Mouse (Mus musculus): ENCODE measurements around the gene Polr2c. TPM values are rescaled to one million over a fixed set of nuclear protein-coding genes. Genes with fewer than 3 reads are reported as not detected.

Polr2c gene
- polyA plus RNA-seq, 1 experiment from 2014 or later = 150 TPM

GRCm38 (mm10) chr8:94892917-94893316, 35.7 kb downstream of the Polr2c start:
- H3K4me3 ChIP-seq (ENCODE audit: low read length) = no peak overlapping the region
- ATAC-seq (ENCODE audit: low read depth) = peak; percentile 84

GRCm38 (mm10) chr8:94899262-94899661, 42.0 kb downstream of the Polr2c start:
- Histone ChIP-seq H3K4me2 (ENCODE audit: low read depth, low read length) (peak overlapping the region; percentile 60), H3K27me3 (ENCODE audit: control insufficient read depth, insufficient read depth, low read depth, low read length) (no peaks in the 10 kb centered on the region), H3K9ac (ENCODE audit: low read length) (peak overlapping the region; percentile 51), H3K36me3 (ENCODE audit: control insufficient read depth, insufficient read depth, low read length) (peaks cover 11% of the 10 kb centered on the region), H3K9me3 (ENCODE audit: control insufficient read depth, low read length) (no peaks in the 10 kb centered on the region), H3K27ac (ENCODE audit: low read length) (no peak overlapping the region), H3K4me1 (replicated peaks; ENCODE audit: control insufficient read depth, insufficient read depth, low read length) (peaks cover 23% of the 10 kb centered on the region), H3K4me3 (ENCODE audit: low read length) (peak overlapping the region; percentile 30)
- whole genome bisulfite sequencing = 10% methylated on average over 11 of the region's 11 CpGs
- ATAC-seq (ENCODE audit: low read depth) = peak; percentile 62

More at GRCm38 (mm10) chr8:94892917-94893316, 35.7 kb downstream of the Polr2c start:
- no peak overlapping the region for H3K4me2 ChIP-seq (ENCODE audit: low read depth, low read length)
- no peaks in the 10 kb centered on the region for H3K36me3 ChIP-seq (ENCODE audit: control insufficient read depth, insufficient read depth, low read length)
- no peaks in the 10 kb centered on the region for H3K4me1 ChIP-seq (replicated peaks; ENCODE audit: control insufficient read depth, insufficient read depth, low read length)
- H3K9me3 ChIP-seq (ENCODE audit: control insufficient read depth, low read length) = no peaks in the 10 kb centered on the region
- H3K9ac ChIP-seq (ENCODE audit: low read length) = no peak overlapping the region
- 13% methylated on average over 2 of the region's 2 CpGs for WGBS
- 0 out of 2 replicates have a peak overlapping the region, but pooled peaks have one; percentile 55 for H3K27ac ChIP-seq (ENCODE audit: low read length)
- no peaks in the 10 kb centered on the region for H3K27me3 ChIP-seq (ENCODE audit: control insufficient read depth, insufficient read depth, low read depth, low read length)

- Histone ChIP-seq H3K9me3 (ENCODE audit: control insufficient read depth, low read length) (no peaks in the 10 kb centered on the region), H3K4me2 (ENCODE audit: low read depth, low read length) (no peak overlapping the region; the same call in 1 of the 2 replicates), H3K36me3 (ENCODE audit: control insufficient read depth, insufficient read depth, low read length) (peaks cover 12% of the 10 kb centered on the region), H3K27ac (ENCODE audit: low read length) (peak overlapping the region; percentile 80), H3K27me3 (ENCODE audit: control insufficient read depth, insufficient read depth, low read depth, low read length) (no peaks in the 10 kb centered on the region), H3K9ac (ENCODE audit: low read length) (peak overlapping the region; percentile 39; the same call in 1 of the 2 replicates), H3K4me1 (replicated peaks; ENCODE audit: control insufficient read depth, insufficient read depth, low read length) (peaks cover 36% of the 10 kb centered on the region), H3K4me3 (ENCODE audit: low read length) (no peak overlapping the region)
- WGBS = 20% methylated on average over 6 of the region's 6 CpGs
- ATAC-seq (ENCODE audit: low read depth) = no peak
Measured at GRCm38 (mm10) chr8:94900617-94901016, 43.4 kb downstream of the Polr2c start.

- H3K9ac ChIP-seq (ENCODE audit: low read length) = peak overlapping the region; percentile 39
- H3K4me2 ChIP-seq (ENCODE audit: low read depth, low read length) = no peak overlapping the region; the same call in 1 of the 2 replicates
- 8% methylated on average over 5 of the region's 5 CpGs for WGBS
Measured at GRCm38 (mm10) chr8:94901031-94901430, 43.8 kb downstream of the Polr2c start.

GRCm38 (mm10) chr8:94903709-94904108, 46.5 kb downstream of the Polr2c start:
- no peak for ATAC-seq (ENCODE audit: low read depth)
- Histone ChIP-seq H3K4me1 (replicated peaks; ENCODE audit: control insufficient read depth, insufficient read depth, low read length) (peaks cover 41% of the 10 kb centered on the region), H3K9ac (ENCODE audit: low read length) (no peak overlapping the region), H3K4me3 (ENCODE audit: low read length) (no peak overlapping the region), H3K9me3 (ENCODE audit: control insufficient read depth, low read length) (no peaks in the 10 kb centered on the region), H3K27ac (ENCODE audit: low read length) (no peak overlapping the region), H3K4me2 (ENCODE audit: low read depth, low read length) (no peak overlapping the region), H3K27me3 (ENCODE audit: control insufficient read depth, insufficient read depth, low read depth, low read length) (no peaks in the 10 kb centered on the region), H3K36me3 (ENCODE audit: control insufficient read depth, insufficient read depth, low read length) (peaks cover 34% of the 10 kb centered on the region)
- WGBS = 65% methylated on average over 12 of the region's 12 CpGs

More at GRCm38 (mm10) chr8:94901031-94901430, 43.8 kb downstream of the Polr2c start:
- H3K4me1 ChIP-seq (replicated peaks; ENCODE audit: control insufficient read depth, insufficient read depth, low read length) = peaks cover 40% of the 10 kb centered on the region
- H3K36me3 ChIP-seq (ENCODE audit: control insufficient read depth, insufficient read depth, low read length) = peaks cover 16% of the 10 kb centered on the region
- peak overlapping the region; percentile 80 for H3K27ac ChIP-seq (ENCODE audit: low read length)
- no peaks in the 10 kb centered on the region for H3K9me3 ChIP-seq (ENCODE audit: control insufficient read depth, low read length)
- peak; percentile 21; the same call in 1 of the 2 replicates for ATAC-seq (ENCODE audit: low read depth)
- no peaks in the 10 kb centered on the region for H3K27me3 ChIP-seq (ENCODE audit: control insufficient read depth, insufficient read depth, low read depth, low read length)
- no peak overlapping the region for H3K4me3 ChIP-seq (ENCODE audit: low read length)

GRCm38 (mm10) chr8:94904450-94905175, 47.4 kb downstream of the Polr2c start:
- peaks cover 33% of the 10 kb centered on the region for H3K4me1 ChIP-seq (replicated peaks; ENCODE audit: control insufficient read depth, insufficient read depth, low read length)
- H3K36me3 ChIP-seq (ENCODE audit: control insufficient read depth, insufficient read depth, low read length) = peaks cover 34% of the 10 kb centered on the region
- H3K9ac ChIP-seq (ENCODE audit: low read length) = peak overlapping the region; percentile 17
- H3K9me3 ChIP-seq (ENCODE audit: control insufficient read depth, low read length) = no peaks in the 10 kb centered on the region
- H3K27me3 ChIP-seq (ENCODE audit: control insufficient read depth, insufficient read depth, low read depth, low read length) = no peaks in the 10 kb centered on the region
- 0 out of 2 replicates have a peak overlapping the region, but pooled peaks have one; percentile 13 for H3K4me2 ChIP-seq (ENCODE audit: low read depth, low read length)
- H3K4me3 ChIP-seq (ENCODE audit: low read length) = no peak overlapping the region
- 45% methylated on average over 12 of the region's 12 CpGs for WGBS
- ATAC-seq (ENCODE audit: low read depth) = peak; percentile 80
- peak overlapping the region; percentile 90 for H3K27ac ChIP-seq (ENCODE audit: low read length)

- H3K27me3 ChIP-seq (ENCODE audit: control insufficient read depth, insufficient read depth, low read depth, low read length) = no peaks in the 10 kb centered on the region
- WGBS = 79% methylated on average over 18 of the region's 18 CpGs
- H3K4me3 ChIP-seq (ENCODE audit: low read length) = no peak overlapping the region
- peaks cover 32% of the 10 kb centered on the region for H3K36me3 ChIP-seq (ENCODE audit: control insufficient read depth, insufficient read depth, low read length)
- no peak overlapping the region for H3K9ac ChIP-seq (ENCODE audit: low read length)
- H3K27ac ChIP-seq (ENCODE audit: low read length) = peak overlapping the region; percentile 68
- H3K4me2 ChIP-seq (ENCODE audit: low read depth, low read length) = no peak overlapping the region
- no peaks in the 10 kb centered on the region for H3K9me3 ChIP-seq (ENCODE audit: control insufficient read depth, low read length)
- ATAC-seq (ENCODE audit: low read depth) = no peak
- peaks cover 25% of the 10 kb centered on the region for H3K4me1 ChIP-seq (replicated peaks; ENCODE audit: control insufficient read depth, insufficient read depth, low read length)
Measured at GRCm38 (mm10) chr8:94907591-94908300, 50.5 kb downstream of the Polr2c start.

GRCm38 (mm10) chr8:94908847-94909246, 51.6 kb downstream of the Polr2c start:
- no peak overlapping the region for H3K4me2 ChIP-seq (ENCODE audit: low read depth, low read length)
- H3K27ac ChIP-seq (ENCODE audit: low read length) = peak overlapping the region; percentile 68
- peaks cover 32% of the 10 kb centered on the region for H3K36me3 ChIP-seq (ENCODE audit: control insufficient read depth, insufficient read depth, low read length)
- ATAC-seq (ENCODE audit: low read depth) = no peak
- H3K9ac ChIP-seq (ENCODE audit: low read length) = no peak overlapping the region
- H3K9me3 ChIP-seq (ENCODE audit: control insufficient read depth, low read length) = no peaks in the 10 kb centered on the region
- peaks cover 35% of the 10 kb centered on the region for H3K4me1 ChIP-seq (replicated peaks; ENCODE audit: control insufficient read depth, insufficient read depth, low read length)
- WGBS = 8% methylated on average over 4 of the region's 4 CpGs
- no peak overlapping the region for H3K4me3 ChIP-seq (ENCODE audit: low read length)
- H3K27me3 ChIP-seq (ENCODE audit: control insufficient read depth, insufficient read depth, low read depth, low read length) = no peaks in the 10 kb centered on the region

- WGBS = 15% methylated on average over 75 of the region's 77 CpGs
- peak; percentile 23; the same call in 1 of the 2 replicates for ATAC-seq (ENCODE audit: low read depth)
- peak overlapping the region; percentile 37 for H3K4me3 ChIP-seq (ENCODE audit: low read length)
- no peak overlapping the region for H3K27ac ChIP-seq (ENCODE audit: low read length)
- peaks cover 14% of the 10 kb centered on the region for H3K36me3 ChIP-seq (ENCODE audit: control insufficient read depth, insufficient read depth, low read length)
- peak overlapping the region; percentile 48 for H3K9ac ChIP-seq (ENCODE audit: low read length)
- no peaks in the 10 kb centered on the region for H3K27me3 ChIP-seq (ENCODE audit: control insufficient read depth, insufficient read depth, low read depth, low read length)
- peaks cover 43% of the 10 kb centered on the region for H3K4me1 ChIP-seq (replicated peaks; ENCODE audit: control insufficient read depth, insufficient read depth, low read length)
- H3K9me3 ChIP-seq (ENCODE audit: control insufficient read depth, low read length) = no peaks in the 10 kb centered on the region
- H3K4me2 ChIP-seq (ENCODE audit: low read depth, low read length) = peak overlapping the region; percentile 66
Measured at GRCm38 (mm10) chr8:94913061-94913660, 55.9 kb downstream of the Polr2c start.

Measured in lung, embryonic 16.5 days (tissue).